Mouse (Mus musculus): ENCODE measurements around the gene Med16.

DNA sequence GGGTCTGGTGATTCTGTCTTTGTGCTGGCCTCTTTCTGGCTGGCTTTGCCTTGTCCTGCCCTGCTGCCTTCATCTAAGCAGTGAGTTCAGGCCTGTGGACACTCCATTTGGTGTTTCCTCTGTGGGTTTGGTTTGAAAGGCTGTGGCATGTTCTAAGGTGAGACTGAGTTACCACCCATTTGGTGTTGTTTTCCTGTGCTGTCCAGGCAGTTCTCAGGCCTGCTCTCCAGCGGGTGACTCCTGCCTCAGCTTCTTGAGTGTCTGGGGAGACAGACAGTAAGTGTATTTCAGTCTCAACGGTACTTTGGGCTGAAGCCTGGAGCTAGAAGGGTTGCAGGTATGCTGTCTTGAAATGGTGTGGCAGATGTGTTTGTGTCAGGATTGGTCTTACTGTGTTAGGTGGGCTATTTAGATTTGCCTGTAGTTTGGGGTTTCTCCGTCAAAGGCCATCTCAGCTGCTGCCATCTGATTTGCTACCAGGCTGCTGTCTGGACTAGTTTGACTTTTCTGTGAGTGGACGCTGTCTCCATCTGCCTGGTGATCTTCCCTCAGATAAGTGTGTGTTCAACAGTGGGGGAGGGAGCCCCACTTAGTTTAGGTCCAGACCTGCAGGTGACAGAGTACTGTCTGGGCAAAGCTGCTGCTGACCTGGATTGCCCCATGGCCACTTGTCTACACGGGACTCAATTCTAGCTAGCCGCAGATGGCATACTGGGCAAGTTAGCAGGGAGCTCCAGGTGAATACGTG is 51.8 kb downstream of the Med16 start:
- TF ChIP-seq CTCF (conservative IDR thresholded peaks at IDR 0.05; ENCODE audit: insufficient read depth, insufficient read length, low read depth, low read length) (no peak), POLR2A (IDR thresholded peaks at IDR 0.05; ENCODE audit: low read depth, low read length) (no peak)

Data from kidney, adult 2 months (tissue).